Mouse (Mus musculus): ENCODE results near the gene Ptpn9.

Gene Ptpn9

GRCm38 (mm10) chr9:57013756-57014155 is 19.0 kb downstream of the Ptpn9 start:
- in situ Hi-C loops (cut with MboI; ENCODE audit: low sequenced_read_pairs) = no loop called here

- in situ Hi-C loops (cut with MboI; ENCODE audit: low sequenced_read_pairs) = no loop called here
These were observed 20.0 kb downstream of the Ptpn9 start for GRCm38 (mm10) chr9:57014766-57015165.

- in situ Hi-C loops (cut with MboI; ENCODE audit: low sequenced_read_pairs) = no loop called here
These were observed 22.9 kb downstream of the Ptpn9 start for GRCm38 (mm10) chr9:57017631-57018030.

GRCm38 (mm10) chr9:57031756-57032155 is 37.0 kb downstream of the Ptpn9 start:
- in situ Hi-C loops (cut with MboI; ENCODE audit: low sequenced_read_pairs) = no loop called here

- in situ Hi-C loops (cut with MboI; ENCODE audit: low sequenced_read_pairs) = no loop called here
These were observed 61.5 kb downstream of the Ptpn9 start for GRCm38 (mm10) chr9:57056237-57056636.

- in situ Hi-C loops (cut with MboI; ENCODE audit: low sequenced_read_pairs) = no loop called here
These were observed 69.4 kb downstream of the Ptpn9 start for GRCm38 (mm10) chr9:57064164-57064563.

GRCm38 (mm10) chr9:57068266-57068665 is 73.5 kb downstream of the Ptpn9 start:
- in situ Hi-C loops (cut with MboI; ENCODE audit: low sequenced_read_pairs) = no loop called here

GRCm38 (mm10) chr9:57070262-57070661 is 75.5 kb downstream of the Ptpn9 start:
- in situ Hi-C loops (cut with MboI; ENCODE audit: low sequenced_read_pairs) = no loop called here

GRCm38 (mm10) chr9:57070800-57071545 is 76.2 kb downstream of the Ptpn9 start:
- in situ Hi-C loops (cut with MboI; ENCODE audit: low sequenced_read_pairs) = no loop called here

- in situ Hi-C loops (cut with MboI; ENCODE audit: low sequenced_read_pairs) = no loop called here
These were observed 77.2 kb downstream of the Ptpn9 start, which contains the start of gene Sin3a for GRCm38 (mm10) chr9:57071801-57072351. Gene Sin3a (plus strand): TSS chr9:57072040.

- in situ Hi-C loops (cut with MboI; ENCODE audit: low sequenced_read_pairs) = no loop called here
These were observed 77.8 kb downstream of the Ptpn9 start for GRCm38 (mm10) chr9:57072526-57072988.

- in situ Hi-C loops (cut with MboI; ENCODE audit: low sequenced_read_pairs) = no loop called here
These were observed 78.5 kb downstream of the Ptpn9 start for GRCm38 (mm10) chr9:57072989-57073789.

GRCm38 (mm10) chr9:57073790-57074094 is 79.0 kb downstream of the Ptpn9 start:
- in situ Hi-C loops (cut with MboI; ENCODE audit: low sequenced_read_pairs) = no loop called here

GRCm38 (mm10) chr9:57074171-57074821 is 79.6 kb downstream of the Ptpn9 start:
- in situ Hi-C loops (cut with MboI; ENCODE audit: low sequenced_read_pairs) = no loop called here

- in situ Hi-C loops (cut with MboI; ENCODE audit: low sequenced_read_pairs) = no loop called here
These were observed 80.3 kb downstream of the Ptpn9 start for GRCm38 (mm10) chr9:57074822-57075603.

GRCm38 (mm10) chr9:57075681-57076381 is 81.1 kb downstream of the Ptpn9 start:
- in situ Hi-C loops (cut with MboI; ENCODE audit: low sequenced_read_pairs) = no loop called here

- in situ Hi-C loops (cut with MboI; ENCODE audit: low sequenced_read_pairs) = no loop called here
These were observed 82.3 kb downstream of the Ptpn9 start for GRCm38 (mm10) chr9:57076701-57077660.

GRCm38 (mm10) chr9:57082236-57082635 is 87.5 kb downstream of the Ptpn9 start:
- in situ Hi-C loops (cut with MboI; ENCODE audit: low sequenced_read_pairs) = no loop called here

Data from CH12F3 (cell line).